Mouse (Mus musculus) hindbrain, postnatal 0 days (tissue): ENCODE measurements at regions not wholly inside any gene's neighbourhood (a gene's known extent, or its start where the extent isn't known, plus 50 kb on each side); places are given as distances from the start of the nearest gene placed in this dataset.
"Not testable (repeated sequence)": the region's sequence is repeated elsewhere in the genome, so short reads cannot be mapped to it uniquely, and the experiment has no call there.

Experiments
- ATAC-seq: fragments of 200-750 bp; cut with Nextera tagmentation; 2 replicates; pipeline ENCODE4 v1.8.0; 2017; ENCODE audit warnings: mild to moderate bottlenecking, moderate TSS enrichment, moderate library complexity
- DNase-seq: peaks from one replicate; pipeline ENCODE4 v3.0.0-alpha.2; 2015; ENCODE audit warnings: low spot score
- H3K27ac ChIP-seq: fragments of 300-500 bp; sonication (generic); 2 replicates; pipeline ENCODE4 v1.5.1; 2014; ENCODE audit warnings: mild to moderate bottlenecking
- H3K27me3 ChIP-seq: fragments of 300-500 bp; sonication (generic); 2 replicates; pipeline ENCODE4 v1.6.1; 2014; ENCODE audit warnings: low read length, mixed read lengths; ENCODE audit not compliant: insufficient read depth
- H3K36me3 ChIP-seq: fragments of 300-500 bp; sonication (generic); 2 replicates; pipeline ENCODE4 v1.6.1; 2014; ENCODE audit warnings: low read length, mixed read lengths; ENCODE audit not compliant: insufficient read depth
- H3K4me1 ChIP-seq: fragments of 300-500 bp; sonication (generic); 2 replicates; pipeline ENCODE4 v1.6.1; 2014; ENCODE audit warnings: antibody characterized with exemption, low read length, mixed read lengths; ENCODE audit not compliant: insufficient read depth
- H3K4me2 ChIP-seq: fragments of 300-500 bp; sonication (generic); 2 replicates; pipeline ENCODE4 v1.6.1; 2014; ENCODE audit warnings: low read depth, mild to moderate bottlenecking, low read length, moderate library complexity, mixed read lengths
- H3K4me3 ChIP-seq: fragments of 300-500 bp; sonication (generic); 2 replicates; pipeline ENCODE4 v1.5.1; 2014; ENCODE audit warnings: low read length
- H3K9ac ChIP-seq: fragments of 300-500 bp; sonication (generic); replicated peaks from 2 replicates; pipeline ENCODE4 v1.6.1; 2014; ENCODE audit warnings: mild to moderate bottlenecking, low read length, moderate library complexity, mixed read lengths
- H3K9me3 ChIP-seq: fragments of 300-500 bp; sonication (generic); 2 replicates; pipeline ENCODE4 v1.6.1; 2016; ENCODE audit warnings: low read length, mixed read lengths
- CTCF ChIP-seq: IDR thresholded peaks from 2 replicates; pipeline ENCODE4 v1.5.1; 2016; ENCODE audit warnings: antibody characterized with exemption, control low read depth, low read depth
- WGBS: fragments of 180-500 bp; shearing (Covaris S2); extraction: QIAGEN DNeasy Blood & Tissue Kit; methylation state at CpG from one replicate; pipeline ENCODE4 v1.1.7; 2014; 5-methylcytosine and 5-hydroxymethylcytosine counted together

DNA sequence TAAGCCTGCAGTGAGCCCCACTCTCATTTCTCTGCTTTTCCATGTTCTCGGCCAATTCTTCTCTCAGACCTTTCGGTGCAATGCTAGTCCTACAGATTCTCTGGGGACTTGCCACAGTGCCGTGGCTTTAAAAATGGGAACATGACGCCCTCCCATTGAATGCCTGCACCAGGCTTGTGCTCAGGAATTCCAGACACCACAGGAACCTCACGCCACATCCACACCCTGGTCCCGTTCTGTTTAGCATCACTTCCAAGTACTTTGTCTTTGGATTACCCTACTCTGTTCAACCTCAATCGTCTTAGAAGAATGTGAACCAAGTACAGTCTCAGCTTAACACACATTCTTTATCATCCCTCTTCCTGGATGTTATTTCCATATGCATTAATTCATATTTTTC, 66.5 kb downstream of the Nabp1 start:
- no peaks in the 10 kb centered on the region for H3K4me1 ChIP-seq
- H3K36me3 ChIP-seq, result no peaks in the 10 kb centered on the region
- no peak overlapping the region for H3K9ac ChIP-seq
- no peak overlapping the region for H3K27ac ChIP-seq
- H3K4me3 ChIP-seq, result no peak overlapping the region
- no peak overlapping the region for H3K4me2 ChIP-seq
- no peak for ATAC-seq
- TF ChIP-seq CTCF, result no peak
- no peak for DNase-seq
- 69% methylated on average over 7 of the region's 7 CpGs for WGBS
- no peaks in the 10 kb centered on the region for H3K27me3 ChIP-seq
- no peaks in the 10 kb centered on the region for H3K9me3 ChIP-seq

- H3K9ac ChIP-seq, result no peak overlapping the region
- no peaks in the 10 kb centered on the region for H3K27me3 ChIP-seq
- no peak for DNase-seq
- no peak overlapping the region for H3K27ac ChIP-seq
- TF ChIP-seq CTCF, result no peak
- H3K4me2 ChIP-seq, result no peak overlapping the region
- no peaks in the 10 kb centered on the region for H3K4me1 ChIP-seq
- H3K9me3 ChIP-seq, result no peaks in the 10 kb centered on the region
- H3K36me3 ChIP-seq, result no peaks in the 10 kb centered on the region
- no peak overlapping the region for H3K4me3 ChIP-seq
- ATAC-seq, result no peak
- WGBS, result 83% methylated on average over 3 of the region's 3 CpGs
Observed at GRCm38 (mm10) chr1:51403632-51404031, 74.6 kb downstream of the Nabp1 start.

DNA sequence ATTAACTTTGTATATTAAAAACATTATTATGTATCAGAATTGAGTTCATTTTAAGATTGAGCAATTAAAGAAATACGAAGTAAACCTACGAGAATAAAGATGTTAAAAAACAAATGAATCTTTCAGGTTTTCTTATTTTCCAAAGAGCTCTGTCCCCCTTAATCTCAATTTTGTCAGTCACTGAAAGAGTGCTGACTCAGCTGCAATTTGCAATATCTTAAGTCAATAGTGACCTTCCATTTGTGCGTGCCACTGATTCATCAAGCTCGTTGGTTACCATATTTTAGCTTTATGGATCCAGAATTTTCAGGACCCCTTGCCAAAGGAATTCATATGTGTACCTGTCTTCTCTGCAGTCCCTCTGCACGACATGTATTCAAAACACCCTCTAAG, 75.7 kb downstream of the Nabp1 start:
- Histone ChIP-seq H3K4me3 (no peak overlapping the region), H3K36me3 (no peaks in the 10 kb centered on the region), H3K9me3 (no peaks in the 10 kb centered on the region), H3K9ac (no peak overlapping the region), H3K27me3 (no peaks in the 10 kb centered on the region), H3K4me1 (no peaks in the 10 kb centered on the region), H3K27ac (no peak overlapping the region), H3K4me2 (no peak overlapping the region)
- no peak for DNase-seq
- WGBS, result 93% methylated on average over 5 of the region's 5 CpGs
- no peak for ATAC-seq
- TF ChIP-seq CTCF, result no peak

DNA sequence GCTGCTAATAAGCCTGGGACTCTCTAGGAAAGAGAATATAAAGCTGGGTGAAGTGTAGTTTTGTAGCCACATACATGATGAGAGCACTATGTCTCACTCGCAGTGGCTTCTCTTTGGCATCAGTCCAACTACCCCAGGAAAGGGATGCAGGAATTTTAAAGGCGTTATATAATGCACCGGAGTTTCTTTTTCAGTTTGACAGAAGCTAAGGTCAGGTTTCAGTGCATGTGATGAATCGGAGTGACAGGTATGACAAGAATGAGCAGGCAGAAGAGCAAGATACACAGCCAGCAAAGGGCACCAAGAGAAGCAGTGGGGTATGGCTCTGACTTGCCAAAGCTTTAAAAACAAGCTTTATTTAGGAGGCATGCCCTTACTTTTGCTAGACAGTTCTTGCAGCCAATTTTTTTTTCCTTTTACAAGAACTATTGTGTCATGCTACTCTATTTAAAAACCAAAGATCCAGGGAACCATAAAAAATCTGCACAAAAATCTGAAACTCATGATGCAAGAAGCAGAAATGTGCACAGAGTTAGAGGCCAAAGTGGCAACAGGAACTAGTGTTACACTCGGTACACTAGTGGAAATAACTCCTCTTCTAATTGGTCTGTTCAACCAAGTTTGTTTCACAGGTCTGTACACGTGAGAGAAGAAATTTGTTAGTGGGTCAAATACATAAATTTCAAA, 76.2 kb downstream of the Nabp1 start:
- Histone ChIP-seq H3K27me3 (no peaks in the 10 kb centered on the region), H3K36me3 (no peaks in the 10 kb centered on the region), H3K9ac (no peak overlapping the region), H3K4me3 (no peak overlapping the region), H3K9me3 (no peaks in the 10 kb centered on the region), H3K4me1 (no peaks in the 10 kb centered on the region), H3K27ac (no peak overlapping the region), H3K4me2 (no peak overlapping the region)
- 59% methylated on average over 6 of the region's 6 CpGs for WGBS
- TF ChIP-seq CTCF, result no peak
- DNase-seq, result peak; percentile 5
- ATAC-seq, result no peak

DNA sequence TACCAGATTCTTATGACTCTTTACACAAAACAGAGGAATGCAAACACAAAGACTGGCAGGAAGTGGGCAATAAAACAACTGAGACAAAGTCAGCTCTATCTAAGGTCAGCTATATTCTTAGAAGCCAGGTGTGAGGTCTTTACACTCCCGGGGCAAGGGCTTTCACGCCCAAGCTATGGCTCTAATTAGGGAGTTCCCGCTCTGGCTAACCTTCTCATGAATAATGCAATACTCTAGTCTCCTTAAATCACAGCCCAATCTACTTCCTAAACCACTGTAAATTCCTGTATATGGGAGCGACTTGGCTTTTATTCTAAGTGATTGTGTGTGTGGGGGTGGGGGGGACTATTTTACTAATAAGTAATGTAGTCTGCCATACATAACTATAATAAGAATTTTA, 77.7 kb downstream of the Nabp1 start:
- not testable (repeated sequence) for H3K27me3 ChIP-seq, ATAC-seq, H3K27ac ChIP-seq, H3K9me3 ChIP-seq, DNase-seq, H3K4me3 ChIP-seq, H3K36me3 ChIP-seq, H3K4me2 ChIP-seq, H3K9ac ChIP-seq, H3K4me1 ChIP-seq
- WGBS, result 71% methylated on average over 4 of the region's 4 CpGs

GRCm38 (mm10) chr1:51386874-51387273, 91.4 kb downstream of the Nabp1 start:
- DNase-seq (no peak), ATAC-seq (no peak)
- Histone ChIP-seq H3K9ac (no peak overlapping the region), H3K4me3 (no peak overlapping the region), H3K27me3 (no peaks in the 10 kb centered on the region), H3K9me3 (no peaks in the 10 kb centered on the region), H3K27ac (no peak overlapping the region), H3K36me3 (no peaks in the 10 kb centered on the region), H3K4me1 (no peaks in the 10 kb centered on the region), H3K4me2 (no peak overlapping the region)
- no peak for TF ChIP-seq CTCF
- 91% methylated on average over 3 of the region's 3 CpGs for WGBS

DNA sequence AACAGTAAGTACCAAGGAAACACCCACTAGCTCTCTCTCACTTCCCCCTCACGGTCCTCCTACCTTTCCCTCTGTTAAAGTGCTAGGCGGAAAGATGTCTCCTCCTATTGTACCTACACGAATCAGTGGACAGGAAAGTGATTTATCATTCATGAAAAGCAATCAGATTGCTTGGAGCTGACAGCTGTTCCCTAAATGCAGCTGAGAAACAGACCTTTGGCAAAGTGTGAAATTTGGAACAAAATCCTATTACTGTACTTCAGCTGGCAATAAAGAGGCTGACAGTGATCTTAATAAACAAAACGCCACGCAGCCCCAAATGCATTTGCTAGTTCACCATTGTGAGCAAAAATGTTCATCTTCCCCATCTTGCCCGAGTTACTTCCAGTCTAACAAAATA, 94.2 kb downstream of the Nabp1 start:
- H3K4me1 ChIP-seq, result no peaks in the 10 kb centered on the region
- peak; percentile 66 for DNase-seq
- H3K9ac ChIP-seq, result no peak overlapping the region
- no peaks in the 10 kb centered on the region for H3K9me3 ChIP-seq
- no peaks in the 10 kb centered on the region for H3K27me3 ChIP-seq
- peak; percentile 59; the same call in 1 of the 2 replicates for ATAC-seq
- WGBS, result 59% methylated on average over 6 of the region's 6 CpGs
- TF ChIP-seq CTCF, result no peak
- no peak overlapping the region for H3K4me3 ChIP-seq
- no peaks in the 10 kb centered on the region for H3K36me3 ChIP-seq
- no peak overlapping the region for H3K4me2 ChIP-seq
- H3K27ac ChIP-seq, result no peak overlapping the region
